Mouse (Mus musculus): ENCODE data around the gene Thsd4. TPM values are rescaled to one million over a fixed set of nuclear protein-coding genes. Genes with fewer than 3 reads are reported as not detected.
A peak's percentile ranks its signal among the peaks of the same experiment; 100 is the strongest.

The Thsd4 gene
- total RNA-seq (2021) = 10 to 100 TPM in 1 of 2 experiments, 1 to 10 TPM in 1; 9.1 to 10.8 TPM

- DNase-seq (ENCODE audit: extremely low spot score in 1 of 2, low spot score in 2 of 2) = peak in 1 of 2 experiments; percentile 62
- intact Hi-C loops (cut with DNase I) = loop anchor here (10.0 kb wide), 1 partner anchor 237 kb away; no protein-coding TSS in a partner anchor
These were observed at the start of gene Thsd4 for GRCm38 (mm10) chr9:60521806-60522264. TSS of gene Thsd4 (minus strand) at chr9:60522046.

GRCm38 (mm10) chr9:60571041-60571440 lies 49.2 kb upstream of the Thsd4 start:
- DNase-seq (ENCODE audit: extremely low spot score in 1 of 2, low spot score in 2 of 2) = no peak
- intact Hi-C loops (cut with DNase I) = no loop called here

- intact Hi-C loops (cut with DNase I) = no loop called here
These were observed 47.5 kb upstream of the Thsd4 start for GRCm38 (mm10) chr9:60569366-60569765.

GRCm38 (mm10) chr9:60563809-60564208 lies 42.0 kb upstream of the Thsd4 start:
- intact Hi-C loops (cut with DNase I) = no loop called here
- DNase-seq (ENCODE audit: extremely low spot score in 1 of 2, low spot score in 2 of 2) = no peak

More at GRCm38 (mm10) chr9:60569366-60569765, 47.5 kb upstream of the Thsd4 start:
- DNase-seq (ENCODE audit: extremely low spot score in 1 of 2, low spot score in 2 of 2) = no peak

GRCm38 (mm10) chr9:60562443-60563371 lies 40.9 kb upstream of the Thsd4 start:
- intact Hi-C loops (cut with DNase I) = no loop called here
- DNase-seq (ENCODE audit: extremely low spot score in 1 of 2, low spot score in 2 of 2) = peak in 1 of 2 experiments; percentile 29

- intact Hi-C loops (cut with DNase I) = no loop called here
- DNase-seq (ENCODE audit: extremely low spot score in 1 of 2, low spot score in 2 of 2) = peak in 1 of 2 experiments; percentile 61
These were observed 39.9 kb upstream of the Thsd4 start for GRCm38 (mm10) chr9:60561641-60562289.

- intact Hi-C loops (cut with DNase I) = no loop called here
- DNase-seq (ENCODE audit: extremely low spot score in 1 of 2, low spot score in 2 of 2) = no peak
These were observed 36.7 kb upstream of the Thsd4 start for GRCm38 (mm10) chr9:60558507-60558906.

GRCm38 (mm10) chr9:60551238-60551637 lies 29.4 kb upstream of the Thsd4 start:
- intact Hi-C loops (cut with DNase I) = no loop called here
- DNase-seq (ENCODE audit: extremely low spot score in 1 of 2, low spot score in 2 of 2) = no peak

GRCm38 (mm10) chr9:60548182-60548581 lies 26.3 kb upstream of the Thsd4 start:
- intact Hi-C loops (cut with DNase I) = no loop called here
- DNase-seq (ENCODE audit: extremely low spot score in 1 of 2, low spot score in 2 of 2) = peak in 1 of 2 experiments; percentile 67

GRCm38 (mm10) chr9:60546169-60546568 lies 24.3 kb upstream of the Thsd4 start:
- no peak for DNase-seq (ENCODE audit: extremely low spot score in 1 of 2, low spot score in 2 of 2)

GRCm38 (mm10) chr9:60545361-60546096 lies 23.7 kb upstream of the Thsd4 start:
- intact Hi-C loops (cut with DNase I) = no loop called here
- no peak for DNase-seq (ENCODE audit: extremely low spot score in 1 of 2, low spot score in 2 of 2)

More at GRCm38 (mm10) chr9:60546169-60546568, 24.3 kb upstream of the Thsd4 start:
- intact Hi-C loops (cut with DNase I) = no loop called here

- intact Hi-C loops (cut with DNase I) = no loop called here
- DNase-seq (ENCODE audit: extremely low spot score in 1 of 2, low spot score in 2 of 2) = no peak
These were observed 21.7 kb upstream of the Thsd4 start for GRCm38 (mm10) chr9:60543422-60544015.

GRCm38 (mm10) chr9:60530310-60530709 lies 8.5 kb upstream of the Thsd4 start:
- no peak for DNase-seq (ENCODE audit: extremely low spot score in 1 of 2, low spot score in 2 of 2)
- intact Hi-C loops (cut with DNase I) = no loop called here

- intact Hi-C loops (cut with DNase I) = loop anchor here (10.0 kb wide), 1 partner anchor 245 kb away; no protein-coding TSS in a partner anchor
- DNase-seq (ENCODE audit: extremely low spot score in 1 of 2, low spot score in 2 of 2) = no peak
These were observed 7.8 kb upstream of the Thsd4 start for GRCm38 (mm10) chr9:60529348-60530243.

GRCm38 (mm10) chr9:60528269-60528668 lies 6.4 kb upstream of the Thsd4 start:
- no peak for DNase-seq (ENCODE audit: extremely low spot score in 1 of 2, low spot score in 2 of 2)
- intact Hi-C loops (cut with DNase I) = loop anchor here (10.0 kb wide), 1 partner anchor 243 kb away; no protein-coding TSS in a partner anchor

- intact Hi-C loops (cut with DNase I) = loop anchor here (10.0 kb wide), 1 partner anchor 243 kb away; no protein-coding TSS in a partner anchor
- DNase-seq (ENCODE audit: extremely low spot score in 1 of 2, low spot score in 2 of 2) = no peak
These were observed 6.0 kb upstream of the Thsd4 start for GRCm38 (mm10) chr9:60527836-60528235.

GRCm38 (mm10) chr9:60527051-60527450 lies 5.2 kb upstream of the Thsd4 start:
- intact Hi-C loops (cut with DNase I) = loop anchor here (10.0 kb wide), 1 partner anchor 242 kb away; no protein-coding TSS in a partner anchor
- DNase-seq (ENCODE audit: extremely low spot score in 1 of 2, low spot score in 2 of 2) = no peak
